Mouse (Mus musculus): ENCODE data around the gene Gm43517. TPM values are rescaled to one million over a fixed set of nuclear protein-coding genes. Genes with fewer than 3 reads are reported as not detected.

Gm43517 gene
- polyA plus RNA-seq, 1 experiment from 2014 or later, result not detected

- peaks cover 6% of the 10 kb centered on the region for H3K9me3 ChIP-seq (ENCODE audit: control insufficient read depth, low read length)
- peak overlapping the region; percentile 26 for H3K4me3 ChIP-seq (ENCODE audit: low read length)
- no peaks in the 10 kb centered on the region; the same call in 1 of the 2 replicates for H3K4me1 ChIP-seq (ENCODE audit: control insufficient read depth, insufficient read depth, low read depth, low read length)
- peak overlapping the region; percentile 35 for H3K4me2 ChIP-seq (ENCODE audit: low read length)
- peaks cover 53% of the 10 kb centered on the region for H3K27me3 ChIP-seq (replicated peaks; ENCODE audit: control insufficient read depth, insufficient read depth, low read length)
- WGBS, result 0% methylated on average over 44 of the region's 67 CpGs
- H3K27ac ChIP-seq (ENCODE audit: low read depth, low read length), result no peak overlapping the region; the same call in 1 of the 2 replicates
- ATAC-seq, result peak; percentile 67
- H3K36me3 ChIP-seq (ENCODE audit: control insufficient read depth, insufficient read depth, low read length), result no peaks in the 10 kb centered on the region
- H3K9ac ChIP-seq (ENCODE audit: low read depth, low read length), result peak overlapping the region; percentile 22; the same call in 1 of the 2 replicates
Observed at GRCm38 (mm10) chr12:49383521-49384133, 1.3 kb upstream of the Gm43517 start.

- H3K4me1 ChIP-seq (ENCODE audit: control insufficient read depth, insufficient read depth, low read depth, low read length), result no peaks in the 10 kb centered on the region; the same call in 1 of the 2 replicates
- H3K27ac ChIP-seq (ENCODE audit: low read depth, low read length), result no peak overlapping the region
- no peak overlapping the region for H3K9ac ChIP-seq (ENCODE audit: low read depth, low read length)
- H3K4me2 ChIP-seq (ENCODE audit: low read length), result no peak overlapping the region; the same call in 1 of the 2 replicates
- H3K4me3 ChIP-seq (ENCODE audit: low read length), result peak overlapping the region; percentile 24; the same call in 1 of the 2 replicates
- ATAC-seq, result no peak
- H3K36me3 ChIP-seq (ENCODE audit: control insufficient read depth, insufficient read depth, low read length), result no peaks in the 10 kb centered on the region
- H3K27me3 ChIP-seq (replicated peaks; ENCODE audit: control insufficient read depth, insufficient read depth, low read length), result peaks cover 45% of the 10 kb centered on the region
- WGBS, result under 1% methylated on average over 61 of the region's 66 CpGs
- H3K9me3 ChIP-seq (ENCODE audit: control insufficient read depth, low read length), result peaks cover 6% of the 10 kb centered on the region
Observed at GRCm38 (mm10) chr12:49384295-49384875, 589 bp upstream of the Gm43517 start.

- Histone ChIP-seq H3K27ac (ENCODE audit: low read depth, low read length) (no peak overlapping the region), H3K4me2 (ENCODE audit: low read length) (no peak overlapping the region), H3K9me3 (ENCODE audit: control insufficient read depth, low read length) (peaks cover 6% of the 10 kb centered on the region), H3K9ac (ENCODE audit: low read depth, low read length) (no peak overlapping the region; the same call in 1 of the 2 replicates), H3K27me3 (replicated peaks; ENCODE audit: control insufficient read depth, insufficient read depth, low read length) (peaks cover 43% of the 10 kb centered on the region), H3K4me1 (ENCODE audit: control insufficient read depth, insufficient read depth, low read depth, low read length) (no peaks in the 10 kb centered on the region; the same call in 1 of the 2 replicates), H3K36me3 (ENCODE audit: control insufficient read depth, insufficient read depth, low read length) (no peaks in the 10 kb centered on the region), H3K4me3 (ENCODE audit: low read length) (peak overlapping the region; percentile 24; the same call in 1 of the 2 replicates)
- no peak for ATAC-seq
- under 1% methylated on average over 23 of the region's 23 CpGs for WGBS
Observed at GRCm38 (mm10) chr12:49385631-49385990, 637 bp downstream of the Gm43517 start.

- Histone ChIP-seq H3K27ac (ENCODE audit: low read depth, low read length) (no peak overlapping the region), H3K36me3 (ENCODE audit: control insufficient read depth, insufficient read depth, low read length) (no peaks in the 10 kb centered on the region), H3K4me1 (ENCODE audit: control insufficient read depth, insufficient read depth, low read depth, low read length) (no peaks in the 10 kb centered on the region; the same call in 1 of the 2 replicates), H3K9ac (ENCODE audit: low read depth, low read length) (no peak overlapping the region), H3K4me3 (ENCODE audit: low read length) (peak overlapping the region; percentile 24; the same call in 1 of the 2 replicates), H3K27me3 (replicated peaks; ENCODE audit: control insufficient read depth, insufficient read depth, low read length) (peaks cover 46% of the 10 kb centered on the region), H3K9me3 (ENCODE audit: control insufficient read depth, low read length) (peaks cover 6% of the 10 kb centered on the region), H3K4me2 (ENCODE audit: low read length) (no peak overlapping the region)
- no peak for ATAC-seq
- WGBS, result 8% methylated on average over 10 of the region's 10 CpGs
Observed at GRCm38 (mm10) chr12:49386081-49386805, 1.3 kb downstream of the Gm43517 start.

GRCm38 (mm10) chr12:49387856-49388598 is 3.1 kb downstream of the Gm43517 start:
- Histone ChIP-seq H3K36me3 (ENCODE audit: control insufficient read depth, insufficient read depth, low read length) (no peaks in the 10 kb centered on the region), H3K27me3 (replicated peaks; ENCODE audit: control insufficient read depth, insufficient read depth, low read length) (peaks cover 50% of the 10 kb centered on the region), H3K27ac (ENCODE audit: low read depth, low read length) (no peak overlapping the region), H3K4me1 (ENCODE audit: control insufficient read depth, insufficient read depth, low read depth, low read length) (no peaks in the 10 kb centered on the region; the same call in 1 of the 2 replicates), H3K4me2 (ENCODE audit: low read length) (no peak overlapping the region), H3K4me3 (ENCODE audit: low read length) (peak overlapping the region; percentile 12; the same call in 1 of the 2 replicates), H3K9me3 (ENCODE audit: control insufficient read depth, low read length) (peaks cover 6% of the 10 kb centered on the region), H3K9ac (ENCODE audit: low read depth, low read length) (no peak overlapping the region)
- no peak for ATAC-seq
- WGBS, result 6% methylated on average over 2 of the region's 2 CpGs

- Histone ChIP-seq H3K4me3 (ENCODE audit: low read length) (no peak overlapping the region; the same call in 1 of the 2 replicates), H3K36me3 (ENCODE audit: control insufficient read depth, insufficient read depth, low read length) (no peaks in the 10 kb centered on the region), H3K27me3 (replicated peaks; ENCODE audit: control insufficient read depth, insufficient read depth, low read length) (peaks cover 50% of the 10 kb centered on the region), H3K4me2 (ENCODE audit: low read length) (no peak overlapping the region), H3K4me1 (ENCODE audit: control insufficient read depth, insufficient read depth, low read depth, low read length) (no peaks in the 10 kb centered on the region), H3K27ac (ENCODE audit: low read depth, low read length) (no peak overlapping the region; the same call in 1 of the 2 replicates), H3K9me3 (ENCODE audit: control insufficient read depth, low read length) (peaks cover 6% of the 10 kb centered on the region), H3K9ac (ENCODE audit: low read depth, low read length) (no peak overlapping the region)
- no peak for ATAC-seq
- 2% methylated on average over 5 of the region's 5 CpGs for WGBS
Observed at GRCm38 (mm10) chr12:49389666-49390065, 4.7 kb downstream of the Gm43517 start.

GRCm38 (mm10) chr12:49390257-49390656 is 5.3 kb downstream of the Gm43517 start:
- H3K4me2 ChIP-seq (ENCODE audit: low read length), result no peak overlapping the region
- WGBS, result 2% methylated on average over 13 of the region's 13 CpGs
- H3K27me3 ChIP-seq (replicated peaks; ENCODE audit: control insufficient read depth, insufficient read depth, low read length), result peaks cover 49% of the 10 kb centered on the region
- ATAC-seq, result no peak
- no peak overlapping the region; the same call in 1 of the 2 replicates for H3K4me3 ChIP-seq (ENCODE audit: low read length)
- H3K36me3 ChIP-seq (ENCODE audit: control insufficient read depth, insufficient read depth, low read length), result no peaks in the 10 kb centered on the region
- peaks cover 3% of the 10 kb centered on the region for H3K9me3 ChIP-seq (ENCODE audit: control insufficient read depth, low read length)
- H3K9ac ChIP-seq (ENCODE audit: low read depth, low read length), result no peak overlapping the region
- H3K4me1 ChIP-seq (ENCODE audit: control insufficient read depth, insufficient read depth, low read depth, low read length), result no peaks in the 10 kb centered on the region
- H3K27ac ChIP-seq (ENCODE audit: low read depth, low read length), result no peak overlapping the region

- Histone ChIP-seq H3K36me3 (ENCODE audit: control insufficient read depth, insufficient read depth, low read length) (no peaks in the 10 kb centered on the region), H3K9me3 (ENCODE audit: control insufficient read depth, low read length) (no peaks in the 10 kb centered on the region), H3K4me2 (ENCODE audit: low read length) (peak overlapping the region; percentile 46), H3K4me3 (ENCODE audit: low read length) (peak overlapping the region; percentile 6; the same call in 1 of the 2 replicates), H3K27ac (ENCODE audit: low read depth, low read length) (no peak overlapping the region), H3K9ac (ENCODE audit: low read depth, low read length) (no peak overlapping the region), H3K27me3 (replicated peaks; ENCODE audit: control insufficient read depth, insufficient read depth, low read length) (peaks cover 43% of the 10 kb centered on the region), H3K4me1 (ENCODE audit: control insufficient read depth, insufficient read depth, low read depth, low read length) (no peaks in the 10 kb centered on the region)
- no peak for ATAC-seq
- 1% methylated on average over 9 of the region's 9 CpGs for WGBS
Observed at GRCm38 (mm10) chr12:49390926-49391304, 5.9 kb downstream of the Gm43517 start.

Data from hindbrain, embryonic 16.5 days (tissue).